Mouse (Mus musculus): Measurements from ENCODE around the gene Kbtbd2. TPM values are rescaled to one million over a fixed set of nuclear protein-coding genes. Genes with fewer than 3 reads are reported as not detected.
A peak's percentile ranks its signal among the peaks of the same experiment; 100 is the strongest.

Gene Kbtbd2
- polyA plus RNA-seq, 1 experiment from 2014 or later: 43.2 TPM

GRCm38 (mm10) chr6:56818436-56819123 is 21.0 kb upstream of the Kbtbd2 start:
- H3K4me3 ChIP-seq: no peak overlapping the region
- 86% methylated on average over 5 of the region's 5 CpGs for WGBS
- no peak overlapping the region for H3K4me2 ChIP-seq (replicated peaks)

GRCm38 (mm10) chr6:56813332-56813731 is 15.7 kb upstream of the Kbtbd2 start:
- ATAC-seq (ENCODE audit: low FRiP score): no peak
- Histone ChIP-seq H3K27ac (no peak overlapping the region), H3K9me3 (replicated peaks) (no peaks in the 10 kb centered on the region), H3K4me2 (replicated peaks) (no peak overlapping the region), H3K36me3 (no peaks in the 10 kb centered on the region), H3K27me3 (no peaks in the 10 kb centered on the region), H3K9ac (no peak overlapping the region), H3K4me3 (no peak overlapping the region), H3K4me1 (no peaks in the 10 kb centered on the region)
- WGBS: 62% methylated on average over 2 of the region's 2 CpGs

More at GRCm38 (mm10) chr6:56818436-56819123, 21.0 kb upstream of the Kbtbd2 start:
- H3K4me1 ChIP-seq: no peaks in the 10 kb centered on the region
- no peaks in the 10 kb centered on the region for H3K9me3 ChIP-seq (replicated peaks)
- no peak for ATAC-seq (ENCODE audit: low FRiP score)
- H3K27ac ChIP-seq: no peak overlapping the region
- H3K27me3 ChIP-seq: no peaks in the 10 kb centered on the region
- H3K36me3 ChIP-seq: no peaks in the 10 kb centered on the region
- no peak overlapping the region for H3K9ac ChIP-seq

GRCm38 (mm10) chr6:56808656-56809055 is 11.0 kb upstream of the Kbtbd2 start:
- Histone ChIP-seq H3K4me2 (replicated peaks) (no peak overlapping the region), H3K4me1 (no peaks in the 10 kb centered on the region), H3K9ac (no peak overlapping the region), H3K27ac (no peak overlapping the region), H3K9me3 (replicated peaks) (no peaks in the 10 kb centered on the region), H3K4me3 (no peak overlapping the region), H3K36me3 (no peaks in the 10 kb centered on the region), H3K27me3 (0 out of 2 replicates have a peak, but pooled peaks cover 2% of the 10 kb centered on the region)
- peak; percentile 80 for ATAC-seq (ENCODE audit: low FRiP score)
- 16% methylated on average over 3 of the region's 3 CpGs for WGBS

- no peaks in the 10 kb centered on the region for H3K4me1 ChIP-seq
- H3K9ac ChIP-seq: no peak overlapping the region
- H3K4me3 ChIP-seq: no peak overlapping the region
- ATAC-seq (ENCODE audit: low FRiP score): no peak
- 72% methylated on average over 2 of the region's 2 CpGs for WGBS
- H3K4me2 ChIP-seq (replicated peaks): no peak overlapping the region
- no peaks in the 10 kb centered on the region for H3K9me3 ChIP-seq (replicated peaks)
- 0 out of 2 replicates have a peak, but pooled peaks cover 2% of the 10 kb centered on the region for H3K27me3 ChIP-seq
- no peak overlapping the region for H3K27ac ChIP-seq
- H3K36me3 ChIP-seq: no peaks in the 10 kb centered on the region
Observed at GRCm38 (mm10) chr6:56806195-56806594, 8.6 kb upstream of the Kbtbd2 start.

- 0 out of 2 replicates have a peak, but pooled peaks cover 2% of the 10 kb centered on the region for H3K27me3 ChIP-seq
- ATAC-seq (ENCODE audit: low FRiP score): no peak
- H3K36me3 ChIP-seq: no peaks in the 10 kb centered on the region
- no peak overlapping the region for H3K4me2 ChIP-seq (replicated peaks)
- H3K27ac ChIP-seq: no peak overlapping the region
- H3K4me1 ChIP-seq: no peaks in the 10 kb centered on the region
- H3K4me3 ChIP-seq: no peak overlapping the region
- H3K9ac ChIP-seq: no peak overlapping the region
- H3K9me3 ChIP-seq (replicated peaks): no peaks in the 10 kb centered on the region
- WGBS: 92% methylated on average over 4 of the region's 4 CpGs
Observed at GRCm38 (mm10) chr6:56805026-56805425, 7.4 kb upstream of the Kbtbd2 start.

- no peak for ATAC-seq (ENCODE audit: low FRiP score)
- H3K4me3 ChIP-seq: peak overlapping the region; percentile 87
- H3K36me3 ChIP-seq: no peaks in the 10 kb centered on the region
- H3K4me1 ChIP-seq: peaks cover 18% of the 10 kb centered on the region
- H3K9me3 ChIP-seq (replicated peaks): no peaks in the 10 kb centered on the region
- H3K9ac ChIP-seq: peak overlapping the region; percentile 95
- H3K27me3 ChIP-seq: no peaks in the 10 kb centered on the region
- peak overlapping the region; percentile 100 for H3K27ac ChIP-seq
- 20% methylated on average over 8 of the region's 8 CpGs for WGBS
- peak overlapping the region; percentile 79 for H3K4me2 ChIP-seq (replicated peaks)
Observed at GRCm38 (mm10) chr6:56798152-56798465, 496 bp upstream of the Kbtbd2 start.

- no peaks in the 10 kb centered on the region for H3K9me3 ChIP-seq (replicated peaks)
- H3K27me3 ChIP-seq: no peaks in the 10 kb centered on the region
- WGBS: under 1% methylated on average over 16 of the region's 16 CpGs
- peak overlapping the region; percentile 100 for H3K27ac ChIP-seq
- peak overlapping the region; percentile 79 for H3K4me2 ChIP-seq (replicated peaks)
- H3K36me3 ChIP-seq: no peaks in the 10 kb centered on the region
- ATAC-seq (ENCODE audit: low FRiP score): peak; percentile 28
- peak overlapping the region; percentile 95 for H3K9ac ChIP-seq
- peak overlapping the region; percentile 87 for H3K4me3 ChIP-seq
- peaks cover 18% of the 10 kb centered on the region for H3K4me1 ChIP-seq
Observed at GRCm38 (mm10) chr6:56796668-56797141, 908 bp downstream of the Kbtbd2 start.

- Histone ChIP-seq H3K9ac (peak overlapping the region; percentile 95), H3K4me3 (peak overlapping the region; percentile 87), H3K27me3 (no peaks in the 10 kb centered on the region), H3K4me1 (peaks cover 18% of the 10 kb centered on the region), H3K27ac (peak overlapping the region; percentile 100; the same call in 1 of the 2 replicates), H3K9me3 (replicated peaks) (no peaks in the 10 kb centered on the region), H3K36me3 (no peaks in the 10 kb centered on the region), H3K4me2 (replicated peaks) (peak overlapping the region; percentile 79)
- ATAC-seq (ENCODE audit: low FRiP score): no peak
- WGBS: 14% methylated on average over 8 of the region's 8 CpGs
Observed at GRCm38 (mm10) chr6:56796232-56796631, 1.4 kb downstream of the Kbtbd2 start.

- no peak for ATAC-seq (ENCODE audit: low FRiP score)
- WGBS: 88% methylated on average over 5 of the region's 5 CpGs
- Histone ChIP-seq H3K9ac (no peak overlapping the region), H3K27me3 (no peaks in the 10 kb centered on the region), H3K4me2 (replicated peaks) (peak overlapping the region; percentile 79), H3K9me3 (replicated peaks) (no peaks in the 10 kb centered on the region), H3K36me3 (no peaks in the 10 kb centered on the region), H3K4me3 (no peak overlapping the region), H3K27ac (no peak overlapping the region), H3K4me1 (peaks cover 18% of the 10 kb centered on the region)
Observed at GRCm38 (mm10) chr6:56794834-56795233, 2.8 kb downstream of the Kbtbd2 start.

- H3K27me3 ChIP-seq: no peaks in the 10 kb centered on the region
- H3K4me3 ChIP-seq: no peak overlapping the region
- H3K4me1 ChIP-seq: no peaks in the 10 kb centered on the region
- H3K9ac ChIP-seq: no peak overlapping the region
- no peaks in the 10 kb centered on the region for H3K9me3 ChIP-seq (replicated peaks)
- peaks cover 17% of the 10 kb centered on the region for H3K36me3 ChIP-seq
- 90% methylated on average over 3 of the region's 3 CpGs for WGBS
- H3K4me2 ChIP-seq (replicated peaks): no peak overlapping the region
- no peak for ATAC-seq (ENCODE audit: low FRiP score)
- H3K27ac ChIP-seq: no peak overlapping the region
Observed at GRCm38 (mm10) chr6:56789336-56789735, 8.3 kb downstream of the Kbtbd2 start.

- Histone ChIP-seq H3K36me3 (peaks cover 26% of the 10 kb centered on the region), H3K4me3 (no peak overlapping the region), H3K9ac (no peak overlapping the region), H3K27me3 (no peaks in the 10 kb centered on the region), H3K27ac (no peak overlapping the region), H3K4me2 (replicated peaks) (no peak overlapping the region), H3K4me1 (no peaks in the 10 kb centered on the region), H3K9me3 (replicated peaks) (no peaks in the 10 kb centered on the region)
- ATAC-seq (ENCODE audit: low FRiP score): no peak
- 100% methylated on average over 2 of the region's 2 CpGs for WGBS
Observed at GRCm38 (mm10) chr6:56787668-56788067, 9.9 kb downstream of the Kbtbd2 start.

GRCm38 (mm10) chr6:56785068-56785467 is 12.5 kb downstream of the Kbtbd2 start:
- ATAC-seq (ENCODE audit: low FRiP score): no peak
- Histone ChIP-seq H3K4me3 (no peak overlapping the region), H3K27me3 (no peaks in the 10 kb centered on the region), H3K36me3 (peaks cover 33% of the 10 kb centered on the region), H3K4me2 (replicated peaks) (no peak overlapping the region), H3K27ac (no peak overlapping the region), H3K9ac (no peak overlapping the region), H3K9me3 (replicated peaks) (no peaks in the 10 kb centered on the region), H3K4me1 (no peaks in the 10 kb centered on the region)
- WGBS: 87% methylated on average over 5 of the region's 5 CpGs

Data from hindbrain, embryonic 12.5 days (tissue).